Mouse (Mus musculus): ENCODE measurements at regions not wholly inside any gene's neighbourhood (a gene's known extent, or its start where the extent isn't known, plus 50 kb on each side); places are given as distances from the start of the nearest gene placed in this dataset.

- DNase-seq (ENCODE audit: low read depth in 1 of 2, low spot score in 2 of 2), result no peak
These were observed 114.8 kb upstream of the Bmp2 start for GRCm38 (mm10) chr2:133436913-133437843.

- DNase-seq (ENCODE audit: low read depth in 1 of 2, low spot score in 2 of 2), result no peak
These were observed 113.9 kb upstream of the Bmp2 start for GRCm38 (mm10) chr2:133438018-133438417.

GRCm38 (mm10) chr2:133443024-133443423, 108.9 kb upstream of the Bmp2 start:
- DNase-seq (ENCODE audit: low read depth in 1 of 2, low spot score in 2 of 2), result no peak

- no peak for DNase-seq (ENCODE audit: low read depth in 1 of 2, low spot score in 2 of 2)
These were observed 108.5 kb upstream of the Bmp2 start for GRCm38 (mm10) chr2:133443490-133443889.

- no peak for DNase-seq (ENCODE audit: low read depth in 1 of 2, low spot score in 2 of 2)
These were observed 99.0 kb upstream of the Bmp2 start for GRCm38 (mm10) chr2:133452947-133453346.

GRCm38 (mm10) chr2:133455484-133456170, 96.3 kb upstream of the Bmp2 start:
- no peak for DNase-seq (ENCODE audit: low read depth in 1 of 2, low spot score in 2 of 2)

- DNase-seq (ENCODE audit: low read depth in 1 of 2, low spot score in 2 of 2), result no peak
These were observed 95.2 kb upstream of the Bmp2 start for GRCm38 (mm10) chr2:133456785-133457184.

GRCm38 (mm10) chr2:133458735-133459134, 93.2 kb upstream of the Bmp2 start:
- peak in 1 of 2 experiments; percentile 2 for DNase-seq (ENCODE audit: low read depth in 1 of 2, low spot score in 2 of 2)

- DNase-seq (ENCODE audit: low read depth in 1 of 2, low spot score in 2 of 2), result no peak
These were observed 91.1 kb upstream of the Bmp2 start for GRCm38 (mm10) chr2:133460814-133461213.

GRCm38 (mm10) chr2:133462378-133462777, 89.6 kb upstream of the Bmp2 start:
- no peak for DNase-seq (ENCODE audit: low read depth in 1 of 2, low spot score in 2 of 2)

GRCm38 (mm10) chr2:133467170-133468168, 84.5 kb upstream of the Bmp2 start:
- DNase-seq (ENCODE audit: low read depth in 1 of 2, low spot score in 2 of 2), result no peak

- no peak for DNase-seq (ENCODE audit: low read depth in 1 of 2, low spot score in 2 of 2)
These were observed 78.8 kb upstream of the Bmp2 start for GRCm38 (mm10) chr2:133472966-133473744.

GRCm38 (mm10) chr2:133474174-133474573, 77.8 kb upstream of the Bmp2 start:
- DNase-seq (ENCODE audit: low read depth in 1 of 2, low spot score in 2 of 2), result no peak

GRCm38 (mm10) chr2:133480870-133481269, 71.1 kb upstream of the Bmp2 start:
- DNase-seq (ENCODE audit: low read depth in 1 of 2, low spot score in 2 of 2), result no peak

- no peak for DNase-seq (ENCODE audit: low read depth in 1 of 2, low spot score in 2 of 2)
These were observed 70.7 kb upstream of the Bmp2 start for GRCm38 (mm10) chr2:133481305-133481704.

GRCm38 (mm10) chr2:133481785-133482184, 70.2 kb upstream of the Bmp2 start:
- DNase-seq (ENCODE audit: low read depth in 1 of 2, low spot score in 2 of 2), result no peak

GRCm38 (mm10) chr2:133495443-133495842, 56.5 kb upstream of the Bmp2 start:
- peak; percentile 54 to 65 for DNase-seq (ENCODE audit: low read depth in 1 of 2, low spot score in 2 of 2)

GRCm38 (mm10) chr2:133496389-133496788, 55.6 kb upstream of the Bmp2 start:
- DNase-seq (ENCODE audit: low read depth in 1 of 2, low spot score in 2 of 2), result no peak

GRCm38 (mm10) chr2:133497071-133497470, 54.9 kb upstream of the Bmp2 start:
- DNase-seq (ENCODE audit: low read depth in 1 of 2, low spot score in 2 of 2), result no peak

GRCm38 (mm10) chr2:133497541-133498185, 54.3 kb upstream of the Bmp2 start:
- DNase-seq (ENCODE audit: low read depth in 1 of 2, low spot score in 2 of 2), result peak in 1 of 2 experiments; percentile 4
